Mouse (Mus musculus) kidney, adult 2 months (tissue): ENCODE measurements at regions not wholly inside any gene's neighbourhood (a gene's known extent, or its start where the extent isn't known, plus 50 kb on each side); places are given as distances from the start of the nearest gene placed in this dataset.

Experiments
- DNase-seq: peaks from one replicate; pipeline ENCODE4 v3.0.0; 2021
- H3K27ac ChIP-seq: fragments of 200-500 bp; 2 replicates; pipeline ENCODE4 v1.5.1; 2012; ENCODE audit warnings: low read depth, low read length, control low read depth, inconsistent platforms; ENCODE audit not compliant: insufficient read depth
- H3K27me3 ChIP-seq: fragments of 200-500 bp; replicated peaks from 2 replicates; pipeline ENCODE4 v1.6.1; 2012; ENCODE audit warnings: mild to moderate bottlenecking, moderate library complexity, low read length, inconsistent platforms; ENCODE audit not compliant: control insufficient read depth, insufficient read depth
- H3K36me3 ChIP-seq: fragments of 200-500 bp; 2 replicates; pipeline ENCODE4 v1.6.1; 2012; ENCODE audit warnings: mild to moderate bottlenecking, moderate library complexity, low read length, inconsistent platforms; ENCODE audit not compliant: control insufficient read depth, insufficient read depth
- H3K4me1 ChIP-seq: fragments of 200-500 bp; 2 replicates; pipeline ENCODE4 v1.6.1; 2011; ENCODE audit warnings: low read length; ENCODE audit not compliant: control insufficient read depth, insufficient read depth
- H3K4me3 ChIP-seq: fragments of 200-500 bp; 2 replicates; pipeline ENCODE4 v1.5.1; 2011; ENCODE audit warnings: mild to moderate bottlenecking, low read depth, low read length, control low read depth; ENCODE audit not compliant: insufficient read depth
- CTCF ChIP-seq: fragments of 200-500 bp; conservative IDR thresholded peaks from 2 replicates; pipeline ENCODE4 v1.5.1; 2011; ENCODE audit warnings: low read depth, mild to moderate bottlenecking, control low read depth, low read length, moderate library complexity, mixed read lengths; ENCODE audit not compliant: insufficient read depth, insufficient read length
- POLR2A ChIP-seq: fragments of 200-500 bp; IDR thresholded peaks from one replicate; pipeline ENCODE4 v1.6.1; 2011; ENCODE audit warnings: low read depth, low read length, control low read depth
- WGBS: fragments of 180-500 bp; shearing (Covaris S2); methylation state at CpG from one replicate; pipeline ENCODE4 v1.1.7; 2018; 5-methylcytosine and 5-hydroxymethylcytosine counted together

GRCm38 (mm10) chr17:80818477-80819028, 90.3 kb upstream of the Map4k3 start:
- TF ChIP-seq CTCF = no peak
- Histone ChIP-seq H3K4me3 (no peak overlapping the region), H3K4me1 (no peaks in the 10 kb centered on the region; the same call in none of the 2 replicates), H3K36me3 (no peaks in the 10 kb centered on the region), H3K27me3 (no peaks in the 10 kb centered on the region), H3K27ac (no peak overlapping the region)
- peak; percentile 40 for DNase-seq
- 39% methylated on average over 9 of the region's 9 CpGs for WGBS

GRCm38 (mm10) chr17:80815747-80816146, 87.5 kb upstream of the Map4k3 start:
- DNase-seq = peak; percentile 38
- WGBS = 82% methylated on average over 4 of the region's 4 CpGs
- no peak overlapping the region for H3K4me3 ChIP-seq
- no peaks in the 10 kb centered on the region for H3K27me3 ChIP-seq
- no peaks in the 10 kb centered on the region; the same call in none of the 2 replicates for H3K4me1 ChIP-seq
- H3K36me3 ChIP-seq = no peaks in the 10 kb centered on the region
- no peak overlapping the region for H3K27ac ChIP-seq
- TF ChIP-seq CTCF = peak; percentile 67
- no peak for TF ChIP-seq POLR2A

GRCm38 (mm10) chr17:80813194-80813593, 84.9 kb upstream of the Map4k3 start:
- Histone ChIP-seq H3K4me1 (peaks cover 4% of the 10 kb centered on the region), H3K36me3 (no peaks in the 10 kb centered on the region), H3K4me3 (no peak overlapping the region), H3K27ac (no peak overlapping the region), H3K27me3 (no peaks in the 10 kb centered on the region)
- 50% methylated on average over 10 of the region's 10 CpGs for WGBS
- TF ChIP-seq POLR2A (no peak), CTCF (no peak)
- DNase-seq = peak; percentile 36

DNA sequence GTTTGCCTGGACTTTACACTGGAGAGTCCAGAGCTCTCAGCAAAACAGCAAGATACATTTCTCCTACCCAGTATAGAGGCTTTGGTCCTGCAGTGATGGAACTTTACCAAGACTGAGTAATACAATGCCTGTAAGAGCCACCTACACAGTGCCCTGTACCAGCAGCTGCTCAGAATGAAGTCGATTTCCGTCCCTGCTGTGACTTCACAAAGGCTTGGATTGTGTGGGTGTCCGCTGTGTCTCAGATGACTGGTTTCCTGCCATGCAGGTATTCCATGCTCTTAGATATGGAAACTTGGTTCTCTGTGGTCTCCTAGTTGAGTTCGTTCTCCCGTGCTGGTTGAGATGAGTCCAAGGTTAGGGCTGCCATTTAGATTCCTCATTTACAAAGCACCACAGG, 81.0 kb upstream of the Map4k3 start:
- WGBS = 56% methylated on average over 5 of the region's 5 CpGs
- Histone ChIP-seq H3K27ac (no peak overlapping the region), H3K4me3 (no peak overlapping the region), H3K4me1 (peaks cover 10% of the 10 kb centered on the region; the same call in 1 of the 2 replicates), H3K36me3 (no peaks in the 10 kb centered on the region), H3K27me3 (no peaks in the 10 kb centered on the region)
- no peak for TF ChIP-seq CTCF
- TF ChIP-seq POLR2A = no peak
- DNase-seq = no peak

- H3K36me3 ChIP-seq = no peaks in the 10 kb centered on the region
- peak; percentile 85 for DNase-seq
- no peak overlapping the region for H3K4me3 ChIP-seq
- WGBS = 26% methylated on average over 10 of the region's 10 CpGs
- peaks cover 10% of the 10 kb centered on the region; the same call in 1 of the 2 replicates for H3K4me1 ChIP-seq
- no peak for TF ChIP-seq POLR2A
- no peak for TF ChIP-seq CTCF
- no peaks in the 10 kb centered on the region for H3K27me3 ChIP-seq
- H3K27ac ChIP-seq = peak overlapping the region; percentile 32; the same call in 1 of the 2 replicates
Measured at GRCm38 (mm10) chr17:80808069-80808468, 79.8 kb upstream of the Map4k3 start.

- Histone ChIP-seq H3K27me3 (no peaks in the 10 kb centered on the region), H3K36me3 (no peaks in the 10 kb centered on the region), H3K27ac (no peak overlapping the region), H3K4me3 (no peak overlapping the region), H3K4me1 (peaks cover 19% of the 10 kb centered on the region)
- 67% methylated on average over 8 of the region's 8 CpGs for WGBS
- DNase-seq = no peak
- TF ChIP-seq POLR2A (no peak), CTCF (no peak)
Measured at GRCm38 (mm10) chr17:80803361-80803915, 75.2 kb upstream of the Map4k3 start.

DNA sequence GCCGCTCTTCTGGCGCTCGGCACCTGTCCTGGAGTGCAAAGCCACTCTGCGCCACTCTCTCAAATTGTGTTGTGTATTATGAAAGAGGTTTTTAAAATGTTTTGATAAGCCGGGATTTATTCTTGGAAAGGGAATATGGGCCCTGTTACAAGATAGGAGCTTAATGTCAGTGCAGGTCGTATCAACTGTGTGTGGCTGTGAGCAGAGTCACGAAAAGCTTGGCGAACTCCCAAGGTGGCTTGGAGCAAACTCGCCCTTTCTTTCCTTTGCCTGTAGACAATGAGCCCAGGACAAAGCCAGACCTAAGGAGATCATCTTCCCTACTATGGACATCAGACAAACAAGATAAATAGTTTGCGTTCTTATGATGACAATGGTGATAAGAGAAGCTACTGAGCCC, 74.3 kb upstream of the Map4k3 start:
- 67% methylated on average over 10 of the region's 10 CpGs for WGBS
- no peaks in the 10 kb centered on the region for H3K27me3 ChIP-seq
- peaks cover 12% of the 10 kb centered on the region for H3K4me1 ChIP-seq
- H3K4me3 ChIP-seq = no peak overlapping the region
- H3K36me3 ChIP-seq = no peaks in the 10 kb centered on the region
- peak; percentile 47 for DNase-seq
- H3K27ac ChIP-seq = peak overlapping the region; percentile 20; the same call in 1 of the 2 replicates
- TF ChIP-seq CTCF = no peak
